Comparison of ENCODE assay signal across 18 mouse cellular contexts in genomic region chr10:51454365-51454764, GRCm38 (mm10). TPM values are rescaled to one million over a fixed set of nuclear protein-coding genes. Genes with fewer than 3 reads are reported as not detected.
DNase-seq lines count a peak whose midpoint lies in the region; ATAC-seq and TF ChIP-seq lines count a peak whose summit lies in the region.
"Had no signal": no experiment of that assay in that cellular context is flagged by ENCODE, and none has a peak within 500 bp of the region (broad histone marks: within the 10 kb centered on the region; RNA-seq: fewer than 3 reads in every experiment).

No protein-coding gene starts in this region.

- H3K4me2 ChIP-seq in intestine, embryonic 15.5 days (replicated peaks) = no peak overlapping the region
- H3K4me2 ChIP-seq: forebrain, embryonic 15.5 days; lung, embryonic 15.5 days had no signal

- peaks cover 0 to 25% of the 10 kb centered on the region in 2 experiments; a peak in 2 of 4 replicates for H3K36me3 ChIP-seq in MEL (ENCODE audit: control insufficient read depth in 1 of 2, insufficient read depth in 2 of 2, low read length in 2 of 2)
- no peaks in the 10 kb centered on the region for H3K36me3 ChIP-seq in intestine, embryonic 15.5 days
- H3K36me3 ChIP-seq in small intestine, adult 2 months (ENCODE audit: control insufficient read depth, insufficient read depth, low read length) = no peaks in the 10 kb centered on the region
- H3K36me3 ChIP-seq: forebrain, embryonic 15.5 days; lung, embryonic 15.5 days; midbrain, embryonic 10.5 days had no signal

- TF ChIP-seq POLR2A in MEL (IDR thresholded peaks at IDR 0.05; ENCODE audit: control insufficient read depth in 1 of 2, insufficient read depth in 1 of 2, low read depth in 1 of 2, low read length in 2 of 2, poor library complexity in 1 of 2) = no peak
- TF ChIP-seq POLR2A in small intestine, adult 2 months (IDR thresholded peaks at IDR 0.05; ENCODE audit: low read depth, low read length) = no peak

- no peak overlapping the region for H3K4me3 ChIP-seq in MEL (ENCODE audit: control insufficient read depth in 1 of 2, insufficient read depth in 1 of 2, low read depth in 2 of 2, low read length in 2 of 2)
- H3K4me3 ChIP-seq in intestine, embryonic 15.5 days (replicated peaks) = no peak overlapping the region
- H3K4me3 ChIP-seq in small intestine, adult 2 months (ENCODE audit: low read depth, low read length) = no peak overlapping the region
- H3K4me3 ChIP-seq: forebrain, embryonic 15.5 days; gastrocnemius, adult 2 months; lung, embryonic 15.5 days; midbrain, embryonic 10.5 days; myocyte had no signal

- no peaks in the 10 kb centered on the region for H3K9me3 ChIP-seq in MEL (replicated peaks; ENCODE audit: insufficient read depth, low read length)
- no peaks in the 10 kb centered on the region for H3K9me3 ChIP-seq in intestine, embryonic 15.5 days
- H3K9me3 ChIP-seq: forebrain, embryonic 15.5 days; lung, embryonic 15.5 days; midbrain, embryonic 10.5 days had no signal

- TF ChIP-seq CTCF in MEL (IDR thresholded peaks at IDR 0.05 in 2 of 3, conservative IDR thresholded peaks at IDR 0.05 in 1 of 3; ENCODE audit: control insufficient read depth in 1 of 3, insufficient read depth in 1 of 3, low read depth in 2 of 3, low read length in 3 of 3, poor library complexity in 1 of 3, severe bottlenecking in 1 of 3) = no peak
- TF ChIP-seq CTCF in small intestine, adult 2 months (IDR thresholded peaks at IDR 0.05; ENCODE audit: extremely low read depth, insufficient read length, insufficient replicate concordance, low read depth, low read length) = no peak

- no peaks in the 10 kb centered on the region for H3K79me2 ChIP-seq in MEL (ENCODE audit: control insufficient read depth, insufficient read depth, low read length, poor library complexity)

- H3K4me1 ChIP-seq in MEL (ENCODE audit: control insufficient read depth in 1 of 2, insufficient read depth in 2 of 2, low read length in 2 of 2) = peaks cover 11 to 17% of the 10 kb centered on the region in 2 experiments
- no peaks in the 10 kb centered on the region for H3K4me1 ChIP-seq in intestine, embryonic 15.5 days (replicated peaks)
- peaks cover 1% of the 10 kb centered on the region; the same call in 1 of the 2 replicates for H3K4me1 ChIP-seq in small intestine, adult 2 months (ENCODE audit: control insufficient read depth, insufficient read depth, insufficient read length, low read length)
- H3K4me1 ChIP-seq: forebrain, embryonic 15.5 days; lung, embryonic 15.5 days; midbrain, embryonic 10.5 days had no signal

- peak overlapping the region; percentile 94 for H3K27ac ChIP-seq in MEL (ENCODE audit: control insufficient read depth, low read depth, low read length)
- no peak overlapping the region for H3K27ac ChIP-seq in intestine, embryonic 15.5 days
- H3K27ac ChIP-seq in small intestine, adult 2 months (ENCODE audit: insufficient read depth, low read depth, low read length) = peak overlapping the region; percentile 80
- H3K27ac ChIP-seq: forebrain, embryonic 15.5 days; gastrocnemius, adult 2 months; hindbrain, postnatal 0 days; lung, embryonic 15.5 days; midbrain, embryonic 10.5 days had no signal

- ATAC-seq in intestine, embryonic 15.5 days = 0 out of 2 replicates have a peak, but pooled peaks have one; percentile 28
- ATAC-seq: forebrain, embryonic 15.5 days; hindbrain, postnatal 0 days had no signal

- 52% methylated on average over 1 of the region's 1 CpGs for WGBS in intestine, embryonic 15.5 days
- 6% methylated on average over 1 of the region's 1 CpGs for WGBS in small intestine, adult 2 months

- TF ChIP-seq EP300 in MEL (IDR thresholded peaks at IDR 0.05; ENCODE audit: low read depth in 1 of 2, low read length in 2 of 2) = no peak

- peak; percentile 14 for DNase-seq in lung, postnatal 25 days (ENCODE audit: low spot score)
- no peak for DNase-seq in lung, adult 18-20 months
- DNase-seq in MEL (ENCODE audit: low read depth, low spot score) = peak; percentile 62
- DNase-seq in left cerebral cortex, adult 11 months (ENCODE audit: low spot score) = no peak
- DNase-seq in cerebellum, postnatal 25 days = no peak
- DNase-seq in frontal cortex, postnatal 36 days (ENCODE audit: low spot score in 2 of 2) = no peak
- DNase-seq: cerebellum, adult 18-20 months; gastrocnemius, adult 2 months; kidney, postnatal 10 days had no signal

- H3K27me3 ChIP-seq in MEL (ENCODE audit: control insufficient read depth in 1 of 2, insufficient read depth in 2 of 2, low read length in 2 of 2) = no peaks in the 10 kb centered on the region
- H3K27me3 ChIP-seq in intestine, embryonic 15.5 days (replicated peaks) = no peaks in the 10 kb centered on the region
- no peaks in the 10 kb centered on the region; the same call in 1 of the 2 replicates for H3K27me3 ChIP-seq in small intestine, adult 2 months (ENCODE audit: control insufficient read depth, insufficient read depth, low read length)
- H3K27me3 ChIP-seq: forebrain, embryonic 15.5 days; lung, embryonic 15.5 days had no signal

- H3K9ac ChIP-seq in MEL (ENCODE audit: control insufficient read depth, low read depth, low read length, poor library complexity, severe bottlenecking) = peak overlapping the region; percentile 50; the same call in 1 of the 2 replicates
- H3K9ac ChIP-seq in intestine, embryonic 15.5 days = no peak overlapping the region
- H3K9ac ChIP-seq: forebrain, embryonic 15.5 days; lung, embryonic 15.5 days had no signal

- no peak for TF ChIP-seq RAD21 in MEL (IDR thresholded peaks at IDR 0.05; ENCODE audit: low read depth, low read length)

TF ChIP-seq in MEL, 35 proteins besides CTCF, POLR2A, EP300 and RAD21:
- TF ChIP-seq SIN3A (IDR thresholded peaks at IDR 0.05; ENCODE audit: low read length) = 0 out of 2 replicates have a peak, but pooled peaks have one; percentile 12
- no peak for TF ChIP-seq ZC3H11A (IDR thresholded peaks at IDR 0.05; ENCODE audit: low read depth, low read length)
- TF ChIP-seq ETS1 (IDR thresholded peaks at IDR 0.05; ENCODE audit: low read depth, low read length) = peak; percentile 61; the same call in 1 of the 2 replicates
- TF ChIP-seq GATA1 (IDR thresholded peaks at IDR 0.05; ENCODE audit: low read depth, low read length) = 0 out of 2 replicates have a peak, but pooled peaks have one; percentile 34
- no peak for TF ChIP-seq ZNF384 (IDR thresholded peaks at IDR 0.05; ENCODE audit: low read depth, low read length)

RNA-seq across cellular contexts. Expression of gene Gm49339, which starts 26.0 kb away (rescaled TPM):
- total RNA-seq in MEL (2012; rRNA removed) = not detected in 2 replicates
- polyA plus RNA-seq in MEL (2012; ENCODE audit: insufficient read depth in 1 of 2, insufficient read length in 2 of 2, low read depth in 1 of 2, low replicate concordance in 2 of 2, missing spikeins in 1 of 2) = not detected
- polyA plus RNA-seq in intestine, embryonic 15.5 days (2015; fragmentation: Nextera tagmentation; extraction: Ambion mirVana) = not detected in 2 replicates
- 1.2 and 1.6 TPM in 2 replicates for polyA plus RNA-seq in small intestine, adult 2 months (2012; rRNA removed)
- total RNA-seq: gastrocnemius, adult 2 months; hindbrain, postnatal 0 days; left cerebral cortex, postnatal 10 days had no signal
- polyA plus RNA-seq: forebrain, embryonic 15.5 days; hindbrain, postnatal 0 days; midbrain, embryonic 10.5 days; myocyte; stomach, embryonic 14.5 days had no signal

RNA-seq across cellular contexts. Expression of gene Lilr4b, which starts 26.1 kb away (rescaled TPM):
- not detected in 2 replicates for total RNA-seq in MEL (2012; rRNA removed)
- not detected for polyA plus RNA-seq in MEL (2012; ENCODE audit: insufficient read depth in 1 of 2, insufficient read length in 2 of 2, low read depth in 1 of 2, low replicate concordance in 2 of 2, missing spikeins in 1 of 2)
- polyA plus RNA-seq in intestine, embryonic 15.5 days (2015; fragmentation: Nextera tagmentation; extraction: Ambion mirVana) = 0.61 and 0.80 TPM in 2 replicates
- 0.57 and 1.1 TPM in 2 replicates for polyA plus RNA-seq in small intestine, adult 2 months (2012; rRNA removed)
- total RNA-seq: hindbrain, postnatal 0 days; left cerebral cortex, postnatal 10 days had no signal
- polyA plus RNA-seq: forebrain, embryonic 15.5 days; midbrain, embryonic 10.5 days; myocyte had no signal

RNA-seq across cellular contexts. Expression of gene Lilrb4a, which starts 36.4 kb away (rescaled TPM):
- total RNA-seq in MEL (2012; rRNA removed) = not detected in 2 replicates
- polyA plus RNA-seq in MEL (2012; ENCODE audit: insufficient read depth in 1 of 2, insufficient read length in 2 of 2, low read depth in 1 of 2, low replicate concordance in 2 of 2, missing spikeins in 1 of 2) = not detected
- 2.8 TPM in 2 replicates for polyA plus RNA-seq in intestine, embryonic 15.5 days (2015; fragmentation: Nextera tagmentation; extraction: Ambion mirVana)
- 0.55 and 0.77 TPM in 2 replicates for polyA plus RNA-seq in small intestine, adult 2 months (2012; rRNA removed)
- polyA plus RNA-seq: myocyte had no signal

Comparison
In these comparisons a context has a peak if more than half of its experiments do, and no peak if none do; other contexts are left out.
1. DNase-seq: peak in lung, postnatal 25 days (single experiment) and MEL (single experiment); none in lung, adult 18-20 months (0 of 2), left cerebral cortex, adult 11 months (single experiment), cerebellum, postnatal 25 days (0 of 2) and frontal cortex, postnatal 36 days (0 of 2).